Mouse (Mus musculus): ENCODE results near the gene Smad6. TPM values are rescaled to one million over a fixed set of nuclear protein-coding genes. Genes with fewer than 3 reads are reported as not detected.
A peak's percentile ranks its signal among the peaks of the same experiment; 100 is the strongest.

Gene Smad6
- polyA plus RNA-seq, 1 experiment from 2014 or later: 1.6 TPM

DNA sequence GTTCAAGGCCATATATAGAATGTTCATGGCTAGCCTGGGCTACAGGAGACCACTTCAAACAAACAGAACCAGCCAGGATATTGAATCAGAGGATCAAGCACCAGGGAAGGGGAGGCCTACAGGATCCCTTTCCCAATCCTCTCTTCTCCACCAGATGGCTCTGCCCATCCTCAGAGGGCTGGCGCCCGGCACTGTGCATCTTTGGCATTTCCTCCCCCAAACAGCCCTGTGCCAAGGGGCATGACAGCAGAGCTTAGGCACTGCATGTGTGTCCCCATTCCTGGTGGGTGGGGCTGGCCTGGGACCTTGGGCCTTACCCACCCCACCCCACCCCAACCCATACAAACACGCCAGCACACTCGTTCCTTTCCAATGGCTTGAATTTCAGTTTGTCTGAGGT is 24.4 kb downstream of the Smad6 start:
- Histone ChIP-seq H3K27me3 (replicated peaks; ENCODE audit: control insufficient read depth, insufficient read depth, low read length) (no peaks in the 10 kb centered on the region), H3K9me3 (ENCODE audit: control insufficient read depth, low read length) (no peaks in the 10 kb centered on the region), H3K4me3 (ENCODE audit: low read length) (no peak overlapping the region), H3K4me2 (ENCODE audit: low read length) (no peak overlapping the region), H3K36me3 (ENCODE audit: control insufficient read depth, insufficient read depth, low read length) (no peaks in the 10 kb centered on the region), H3K9ac (ENCODE audit: low read depth, low read length) (no peak overlapping the region), H3K4me1 (ENCODE audit: control insufficient read depth, insufficient read depth, low read depth, low read length) (peaks cover 6% of the 10 kb centered on the region; the same call in 1 of the 2 replicates), H3K27ac (ENCODE audit: low read depth, low read length) (no peak overlapping the region)
- peak; percentile 86 for ATAC-seq
- WGBS: 62% methylated on average over 4 of the region's 4 CpGs

DNA sequence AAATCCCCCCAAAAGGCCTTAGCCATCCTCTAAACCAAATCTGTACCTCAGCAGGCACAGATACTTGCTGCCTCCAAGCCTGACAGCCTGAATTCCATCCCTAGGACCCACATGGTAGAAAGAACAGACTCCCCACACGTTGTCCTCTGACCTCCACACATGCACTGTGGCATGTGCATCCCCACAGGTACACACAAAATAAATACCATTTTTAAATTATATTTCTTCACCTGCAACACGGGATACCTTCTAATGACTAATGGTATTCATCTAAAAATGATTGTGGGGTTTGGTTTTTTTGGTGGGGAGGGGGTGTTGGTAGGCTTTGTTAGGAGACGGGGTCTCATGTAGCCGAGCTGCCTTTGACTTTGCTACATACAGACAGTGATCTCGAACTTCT is 28.6 kb downstream of the Smad6 start:
- H3K9ac ChIP-seq (ENCODE audit: low read depth, low read length): no peak overlapping the region
- H3K4me3 ChIP-seq (ENCODE audit: low read length): no peak overlapping the region
- WGBS: 88% methylated on average over 5 of the region's 5 CpGs
- no peaks in the 10 kb centered on the region for H3K9me3 ChIP-seq (ENCODE audit: control insufficient read depth, low read length)
- H3K4me1 ChIP-seq (ENCODE audit: control insufficient read depth, insufficient read depth, low read depth, low read length): peaks cover 6% of the 10 kb centered on the region; the same call in 1 of the 2 replicates
- no peaks in the 10 kb centered on the region for H3K36me3 ChIP-seq (ENCODE audit: control insufficient read depth, insufficient read depth, low read length)
- H3K4me2 ChIP-seq (ENCODE audit: low read length): no peak overlapping the region
- no peak for ATAC-seq
- H3K27ac ChIP-seq (ENCODE audit: low read depth, low read length): no peak overlapping the region
- H3K27me3 ChIP-seq (replicated peaks; ENCODE audit: control insufficient read depth, insufficient read depth, low read length): no peaks in the 10 kb centered on the region

DNA sequence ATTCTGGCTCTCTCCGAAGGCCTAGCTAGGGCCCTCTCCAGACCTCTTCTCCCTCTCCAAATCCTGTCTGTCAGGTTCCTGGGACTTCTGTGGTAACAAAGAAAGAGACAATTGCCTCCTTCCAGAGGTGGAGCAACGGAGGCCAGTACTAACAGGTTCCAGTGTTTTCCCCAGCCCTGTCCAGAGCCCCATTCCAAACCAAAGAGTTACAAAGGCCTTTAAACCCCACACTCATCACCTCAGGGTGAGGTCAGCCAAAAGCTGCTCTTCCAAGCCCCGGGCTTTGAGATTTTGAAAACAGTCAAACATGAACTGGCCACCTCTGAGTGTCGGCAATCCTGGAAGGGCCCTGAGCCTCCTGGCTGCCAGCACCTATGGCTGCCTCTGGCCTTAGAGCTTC is 29.1 kb downstream of the Smad6 start:
- no peak for ATAC-seq
- WGBS: 66% methylated on average over 4 of the region's 4 CpGs
- H3K9me3 ChIP-seq (ENCODE audit: control insufficient read depth, low read length): no peaks in the 10 kb centered on the region

DNA sequence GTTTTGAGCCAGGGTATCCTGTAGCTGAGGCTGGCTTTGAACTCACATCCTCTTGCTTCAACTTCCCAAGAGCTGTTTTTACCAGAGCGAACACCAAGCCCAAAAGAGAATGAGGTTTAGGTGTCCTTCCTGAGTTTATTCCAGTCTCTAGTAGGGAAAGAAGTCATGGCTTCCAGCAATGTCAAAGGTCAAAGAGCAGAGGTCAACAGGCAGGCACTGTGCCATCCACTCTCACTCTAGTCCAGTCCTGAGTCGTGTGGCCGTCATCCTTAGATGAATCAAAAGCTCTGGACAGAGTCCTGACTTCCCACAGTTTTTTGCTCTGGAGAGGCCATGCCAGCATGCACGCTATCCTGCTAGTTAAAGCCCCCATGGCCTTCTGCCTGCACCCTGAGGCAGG is 30.7 kb downstream of the Smad6 start:
- Histone ChIP-seq H3K4me3 (ENCODE audit: low read length) (no peak overlapping the region), H3K4me2 (ENCODE audit: low read length) (no peak overlapping the region), H3K9me3 (ENCODE audit: control insufficient read depth, low read length) (no peaks in the 10 kb centered on the region), H3K4me1 (ENCODE audit: control insufficient read depth, insufficient read depth, low read depth, low read length) (no peaks in the 10 kb centered on the region), H3K9ac (ENCODE audit: low read depth, low read length) (no peak overlapping the region), H3K36me3 (ENCODE audit: control insufficient read depth, insufficient read depth, low read length) (no peaks in the 10 kb centered on the region), H3K27me3 (replicated peaks; ENCODE audit: control insufficient read depth, insufficient read depth, low read length) (no peaks in the 10 kb centered on the region), H3K27ac (ENCODE audit: low read depth, low read length) (no peak overlapping the region)
- no peak for ATAC-seq
- WGBS: 72% methylated on average over 4 of the region's 4 CpGs

More for the DNA sequence above, 29.1 kb downstream of the Smad6 start:
- no peak overlapping the region for H3K27ac ChIP-seq (ENCODE audit: low read depth, low read length)
- H3K4me1 ChIP-seq (ENCODE audit: control insufficient read depth, insufficient read depth, low read depth, low read length): peaks cover 2% of the 10 kb centered on the region; the same call in 1 of the 2 replicates
- H3K4me2 ChIP-seq (ENCODE audit: low read length): no peak overlapping the region
- H3K4me3 ChIP-seq (ENCODE audit: low read length): no peak overlapping the region
- H3K36me3 ChIP-seq (ENCODE audit: control insufficient read depth, insufficient read depth, low read length): no peaks in the 10 kb centered on the region
- H3K9ac ChIP-seq (ENCODE audit: low read depth, low read length): no peak overlapping the region
- no peaks in the 10 kb centered on the region for H3K27me3 ChIP-seq (replicated peaks; ENCODE audit: control insufficient read depth, insufficient read depth, low read length)

DNA sequence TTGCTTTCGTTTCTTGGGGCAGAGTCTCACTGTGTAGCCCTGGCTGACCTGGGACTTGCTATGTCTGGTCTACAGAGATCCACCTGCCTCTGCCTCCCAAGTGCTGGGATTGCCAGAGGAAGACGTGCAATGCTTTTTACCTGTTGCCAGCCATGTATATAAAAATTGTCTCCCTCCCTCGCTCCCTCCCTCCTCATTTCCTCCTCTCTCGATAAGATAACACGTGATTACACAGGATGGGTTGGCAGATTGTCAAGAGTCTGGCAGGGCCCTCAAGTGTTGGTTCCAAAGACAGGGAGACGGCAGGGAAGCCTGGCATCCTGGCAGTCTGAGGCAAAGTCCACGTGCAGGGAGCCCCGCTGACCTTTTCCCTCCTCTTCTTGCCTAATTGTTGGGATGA is 32.2 kb downstream of the Smad6 start:
- H3K9ac ChIP-seq (ENCODE audit: low read depth, low read length): no peak overlapping the region
- no peak overlapping the region for H3K27ac ChIP-seq (ENCODE audit: low read depth, low read length)
- no peaks in the 10 kb centered on the region for H3K9me3 ChIP-seq (ENCODE audit: control insufficient read depth, low read length)
- H3K4me1 ChIP-seq (ENCODE audit: control insufficient read depth, insufficient read depth, low read depth, low read length): no peaks in the 10 kb centered on the region
- no peaks in the 10 kb centered on the region for H3K36me3 ChIP-seq (ENCODE audit: control insufficient read depth, insufficient read depth, low read length)
- H3K27me3 ChIP-seq (replicated peaks; ENCODE audit: control insufficient read depth, insufficient read depth, low read length): no peaks in the 10 kb centered on the region
- no peak overlapping the region for H3K4me2 ChIP-seq (ENCODE audit: low read length)
- WGBS: 58% methylated on average over 8 of the region's 8 CpGs
- no peak overlapping the region for H3K4me3 ChIP-seq (ENCODE audit: low read length)
- ATAC-seq: no peak

DNA sequence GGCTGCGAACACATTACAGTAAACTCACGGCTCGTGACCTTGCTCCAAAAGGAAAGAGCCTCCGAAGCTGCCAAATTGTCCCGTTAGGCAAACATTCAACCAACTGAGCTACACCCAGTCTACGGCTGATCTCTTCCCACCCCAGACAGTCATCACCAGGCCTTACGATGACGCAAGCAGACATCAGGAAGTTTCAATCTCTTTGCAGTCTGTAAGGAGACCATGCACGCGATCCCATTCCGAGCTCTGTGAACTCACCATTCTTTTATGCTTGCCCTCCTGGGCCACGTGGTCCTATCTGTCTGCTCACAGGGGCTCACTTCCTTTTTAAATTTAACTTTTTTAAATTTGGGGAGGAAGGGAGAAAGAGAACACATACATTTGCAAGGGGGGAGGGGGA is 32.6 kb downstream of the Smad6 start:
- no peak for ATAC-seq
- H3K36me3 ChIP-seq (ENCODE audit: control insufficient read depth, insufficient read depth, low read length): no peaks in the 10 kb centered on the region
- no peak overlapping the region for H3K9ac ChIP-seq (ENCODE audit: low read depth, low read length)
- no peak overlapping the region for H3K27ac ChIP-seq (ENCODE audit: low read depth, low read length)
- no peak overlapping the region for H3K4me3 ChIP-seq (ENCODE audit: low read length)
- 85% methylated on average over 12 of the region's 12 CpGs for WGBS
- no peaks in the 10 kb centered on the region for H3K27me3 ChIP-seq (replicated peaks; ENCODE audit: control insufficient read depth, insufficient read depth, low read length)
- H3K4me2 ChIP-seq (ENCODE audit: low read length): no peak overlapping the region
- H3K9me3 ChIP-seq (ENCODE audit: control insufficient read depth, low read length): no peaks in the 10 kb centered on the region
- peaks cover 4% of the 10 kb centered on the region for H3K4me1 ChIP-seq (ENCODE audit: control insufficient read depth, insufficient read depth, low read depth, low read length)

DNA sequence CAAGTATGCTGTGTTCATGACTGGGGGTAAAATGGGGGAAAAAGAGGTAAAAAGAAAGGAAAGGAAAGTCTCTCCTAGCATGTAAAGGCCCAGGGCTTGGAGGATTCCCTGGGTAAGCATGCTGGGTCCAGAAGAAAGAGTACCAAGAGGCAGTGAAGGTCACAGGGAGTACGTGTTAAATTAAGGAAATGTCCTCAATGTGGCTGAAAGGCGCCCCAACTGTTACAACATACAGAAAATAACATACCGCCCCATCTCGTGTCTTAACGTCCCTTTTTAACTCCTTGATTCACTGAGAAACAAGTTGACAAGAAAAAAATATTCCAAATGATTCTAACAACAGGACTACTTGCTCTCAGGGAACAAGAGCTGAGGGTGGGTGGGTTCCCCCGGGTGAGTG is 36.7 kb downstream of the Smad6 start:
- H3K4me2 ChIP-seq (ENCODE audit: low read length): no peak overlapping the region
- no peak overlapping the region for H3K27ac ChIP-seq (ENCODE audit: low read depth, low read length)
- H3K4me3 ChIP-seq (ENCODE audit: low read length): no peak overlapping the region
- no peaks in the 10 kb centered on the region for H3K9me3 ChIP-seq (ENCODE audit: control insufficient read depth, low read length)
- H3K27me3 ChIP-seq (replicated peaks; ENCODE audit: control insufficient read depth, insufficient read depth, low read length): no peaks in the 10 kb centered on the region
- no peaks in the 10 kb centered on the region for H3K36me3 ChIP-seq (ENCODE audit: control insufficient read depth, insufficient read depth, low read length)
- no peak for ATAC-seq
- 89% methylated on average over 6 of the region's 6 CpGs for WGBS
- H3K4me1 ChIP-seq (ENCODE audit: control insufficient read depth, insufficient read depth, low read depth, low read length): peaks cover 13% of the 10 kb centered on the region
- H3K9ac ChIP-seq (ENCODE audit: low read depth, low read length): no peak overlapping the region

DNA sequence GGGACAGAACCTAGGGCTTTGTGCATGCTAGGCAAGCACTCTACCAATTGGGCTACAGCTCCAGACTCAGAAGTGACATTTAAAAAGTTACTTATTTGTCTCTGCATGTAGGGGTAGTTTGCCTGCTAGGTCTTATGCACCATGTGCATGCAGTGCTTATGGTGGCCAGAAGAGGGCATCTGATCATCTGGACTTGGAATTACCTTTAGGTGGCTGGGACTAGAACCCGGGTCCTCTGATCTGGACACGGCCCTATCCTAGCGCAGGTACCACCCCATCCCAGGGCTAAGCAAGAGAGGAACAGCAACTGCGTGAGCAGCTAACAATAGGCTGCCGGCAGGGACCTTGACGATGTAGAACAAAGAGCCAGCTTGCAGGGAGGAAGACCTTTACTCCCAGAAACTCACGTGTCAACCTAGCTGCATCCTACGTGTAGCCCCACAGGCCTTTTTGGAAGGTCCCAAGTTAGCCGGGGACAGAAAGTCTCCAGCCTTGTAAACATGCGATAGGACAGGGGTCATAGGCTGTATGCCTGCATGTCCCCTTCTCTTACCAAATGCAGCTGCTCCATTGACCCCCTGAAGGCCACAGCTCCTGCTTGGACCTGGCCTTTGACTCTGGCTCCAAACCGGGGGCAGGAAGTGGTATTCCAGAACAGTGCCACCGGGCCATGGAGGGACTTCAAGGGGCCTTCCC is 38.8 kb downstream of the Smad6 start:
- Histone ChIP-seq H3K36me3 (ENCODE audit: control insufficient read depth, insufficient read depth, low read length) (no peaks in the 10 kb centered on the region), H3K9ac (ENCODE audit: low read depth, low read length) (no peak overlapping the region), H3K9me3 (ENCODE audit: control insufficient read depth, low read length) (no peaks in the 10 kb centered on the region), H3K4me2 (ENCODE audit: low read length) (no peak overlapping the region), H3K4me3 (ENCODE audit: low read length) (no peak overlapping the region), H3K27ac (ENCODE audit: low read depth, low read length) (no peak overlapping the region), H3K27me3 (replicated peaks; ENCODE audit: control insufficient read depth, insufficient read depth, low read length) (no peaks in the 10 kb centered on the region), H3K4me1 (ENCODE audit: control insufficient read depth, insufficient read depth, low read depth, low read length) (peaks cover 13% of the 10 kb centered on the region)
- ATAC-seq: no peak
- WGBS: 79% methylated on average over 12 of the region's 12 CpGs

DNA sequence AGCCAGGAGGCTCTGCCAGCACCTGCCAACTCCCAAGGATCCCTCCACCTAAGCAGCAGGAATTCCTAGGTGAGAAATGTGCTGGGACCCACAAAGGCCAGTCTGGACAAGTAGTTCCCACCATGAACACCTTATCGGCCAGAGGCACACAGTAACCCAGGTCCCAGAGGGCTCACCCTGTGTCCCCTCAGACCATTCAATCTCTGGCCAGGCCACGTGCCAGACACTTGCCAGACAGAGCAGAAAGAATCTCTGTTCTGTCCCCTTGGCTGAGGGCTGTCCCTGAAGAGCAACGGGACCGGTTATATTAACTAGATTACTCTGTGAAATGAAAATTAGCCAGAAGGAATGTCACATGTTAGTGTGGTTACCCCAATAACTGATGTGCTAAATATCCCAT is 39.9 kb downstream of the Smad6 start:
- H3K27ac ChIP-seq (ENCODE audit: low read depth, low read length): no peak overlapping the region
- H3K4me1 ChIP-seq (ENCODE audit: control insufficient read depth, insufficient read depth, low read depth, low read length): peaks cover 13% of the 10 kb centered on the region
- no peaks in the 10 kb centered on the region for H3K36me3 ChIP-seq (ENCODE audit: control insufficient read depth, insufficient read depth, low read length)
- H3K4me2 ChIP-seq (ENCODE audit: low read length): no peak overlapping the region
- H3K4me3 ChIP-seq (ENCODE audit: low read length): no peak overlapping the region
- no peak for ATAC-seq
- no peaks in the 10 kb centered on the region for H3K9me3 ChIP-seq (ENCODE audit: control insufficient read depth, low read length)
- H3K9ac ChIP-seq (ENCODE audit: low read depth, low read length): no peak overlapping the region
- H3K27me3 ChIP-seq (replicated peaks; ENCODE audit: control insufficient read depth, insufficient read depth, low read length): no peaks in the 10 kb centered on the region
- 69% methylated on average over 4 of the region's 4 CpGs for WGBS
